Mouse (Mus musculus): ENCODE results near the gene Dnajb3.
A peak's percentile ranks its signal among the peaks of the same experiment; 100 is the strongest.

The Dnajb3 gene

DNA sequence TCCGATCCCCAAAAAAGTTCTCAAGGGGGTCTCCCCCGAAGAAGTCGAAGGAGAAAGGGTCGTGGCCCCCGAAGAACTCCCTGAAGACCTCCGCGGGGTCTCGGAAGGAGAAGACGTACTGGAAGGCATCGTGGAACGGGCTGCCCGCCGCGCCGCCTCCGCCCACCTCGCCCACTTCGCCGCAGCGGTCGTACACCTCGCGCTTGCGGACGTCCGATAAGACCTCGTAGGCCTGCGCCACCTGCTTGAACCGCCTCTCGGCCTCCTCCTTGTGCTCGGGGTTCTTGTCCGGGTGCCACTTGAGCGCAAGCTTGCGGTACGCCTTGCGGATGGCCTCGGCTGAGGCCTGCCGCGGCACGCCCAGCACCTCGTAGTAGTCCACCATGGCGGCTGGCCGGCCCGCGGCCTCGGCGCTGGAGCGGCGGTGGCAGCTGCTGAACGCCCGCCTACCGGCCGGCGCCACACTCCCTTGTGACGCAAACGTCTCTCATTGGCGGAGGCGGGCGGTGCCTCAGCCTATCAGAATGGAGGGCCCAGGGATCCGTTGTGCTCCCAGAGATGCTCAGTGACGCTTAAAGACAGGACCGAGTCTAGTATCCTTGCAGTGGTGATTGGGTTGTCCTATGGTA lies at the start of gene Dnajb3:
Dnajb3 (minus strand) TSS at position 489 of the 629 bp plus-strand sequence.
- DNase-seq: peak; percentile 84 to 87

DNA sequence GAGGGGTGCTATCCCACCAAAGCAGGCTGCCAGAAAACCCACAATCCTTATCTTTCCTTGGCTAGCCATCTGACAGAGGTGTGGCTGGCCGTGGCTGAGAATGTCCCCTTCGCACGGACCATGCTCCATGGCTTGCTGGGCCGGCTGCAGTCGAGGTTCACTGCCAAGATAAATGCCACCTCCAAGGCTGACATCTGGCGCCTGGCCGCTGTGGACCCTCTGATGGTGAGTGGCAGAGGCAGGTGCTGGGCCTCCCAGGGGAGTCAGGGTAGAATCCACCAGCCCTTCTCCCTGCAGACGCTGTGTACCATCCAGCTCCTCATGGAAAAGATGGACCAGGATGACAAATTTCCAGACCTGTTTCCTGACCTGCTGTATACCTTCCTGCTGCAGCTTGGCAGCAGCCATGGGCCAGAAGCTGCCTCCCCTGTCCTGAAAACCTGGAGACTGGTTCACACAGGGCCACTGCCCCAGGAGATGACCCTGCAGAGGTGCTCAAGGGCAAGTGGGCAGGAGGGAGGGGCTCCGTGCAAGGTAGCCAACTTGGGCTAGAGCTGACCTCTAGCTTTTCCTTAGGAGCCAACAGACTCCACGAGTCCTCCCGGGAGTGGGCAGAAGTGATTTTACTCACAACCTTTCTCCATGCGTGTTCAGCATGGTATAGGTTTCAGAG lies 49.3 kb upstream of the Dnajb3 start:
- DNase-seq: no peak

DNA sequence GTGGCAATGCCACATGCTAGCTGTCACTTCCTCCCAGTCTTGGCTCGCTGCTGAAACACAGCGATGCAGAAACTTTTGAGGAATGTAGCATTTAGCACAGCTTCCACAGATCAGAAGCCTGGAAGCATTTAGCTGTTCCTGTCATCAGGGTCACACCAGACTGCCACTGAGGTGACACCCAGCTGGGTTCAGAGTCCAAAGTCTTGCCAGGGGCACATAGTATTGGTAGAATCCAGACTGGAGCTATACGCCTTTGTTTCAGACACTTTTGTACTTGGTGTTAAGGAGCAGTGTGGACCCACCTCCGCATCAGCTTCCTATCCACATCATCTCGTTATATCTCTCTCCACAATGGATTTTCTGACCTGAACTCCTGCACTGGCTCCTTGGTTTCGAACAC lies 48.0 kb upstream of the Dnajb3 start:
- no peak for DNase-seq

DNA sequence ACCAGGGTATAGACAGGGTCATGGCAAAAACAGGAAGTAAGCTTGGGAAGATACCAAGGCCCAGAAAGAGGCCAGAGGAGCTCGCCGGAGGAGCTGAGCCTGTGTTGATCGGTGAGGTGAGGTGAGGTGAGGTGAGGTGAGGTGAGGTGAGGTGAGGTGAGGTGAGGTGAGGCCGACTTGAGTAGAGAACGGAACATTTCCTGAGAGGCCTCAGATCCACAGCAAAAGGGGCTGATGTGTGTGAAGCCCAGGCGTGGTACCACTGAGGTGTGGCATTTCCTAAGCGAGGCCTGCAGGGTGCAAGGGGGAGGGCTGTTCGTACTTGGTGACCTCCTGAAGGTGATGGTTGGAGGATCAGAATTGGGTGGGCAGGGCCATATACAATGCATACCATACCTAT lies 47.5 kb upstream of the Dnajb3 start:
- no peak for DNase-seq

DNA sequence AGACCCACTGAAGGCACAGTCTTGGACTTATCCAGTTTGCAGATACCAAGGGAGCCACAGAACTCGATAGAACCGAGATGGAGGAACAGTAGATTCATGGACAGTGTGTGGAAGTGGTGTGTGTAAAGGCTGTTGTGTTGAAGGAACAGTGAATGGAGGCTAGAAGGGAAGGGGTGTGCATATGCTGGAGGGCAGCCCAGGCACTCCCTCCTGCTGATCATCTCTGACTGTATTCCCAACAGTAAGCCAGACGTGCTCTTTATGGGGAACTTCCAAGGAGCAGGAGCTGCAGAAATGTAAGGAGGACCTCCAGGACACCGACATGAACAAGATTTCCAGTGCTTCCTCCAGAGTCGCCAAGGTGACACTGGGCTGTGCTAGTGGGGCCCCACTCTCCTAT lies 44.4 kb upstream of the Dnajb3 start:
- DNase-seq: no peak

DNA sequence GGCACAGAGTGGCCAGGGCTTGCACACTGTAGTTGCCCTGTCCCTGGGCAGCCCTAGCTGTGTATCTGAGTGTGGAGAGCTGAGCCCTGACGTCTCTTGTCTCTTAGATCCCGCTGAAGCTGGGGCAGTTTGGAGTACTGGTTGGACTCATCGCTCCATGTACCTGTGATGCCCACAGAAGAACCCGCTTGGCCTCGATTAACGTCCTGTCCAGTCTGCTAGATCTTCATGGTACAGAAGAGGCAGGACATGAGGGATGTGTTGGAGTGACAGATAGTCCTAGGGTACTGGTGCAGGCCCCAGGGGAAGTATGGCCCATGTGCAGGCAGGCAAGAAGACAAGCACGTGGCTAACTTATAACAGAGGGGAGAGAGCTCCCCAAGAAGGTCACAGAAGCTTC lies 44.0 kb upstream of the Dnajb3 start:
- DNase-seq: no peak

DNA sequence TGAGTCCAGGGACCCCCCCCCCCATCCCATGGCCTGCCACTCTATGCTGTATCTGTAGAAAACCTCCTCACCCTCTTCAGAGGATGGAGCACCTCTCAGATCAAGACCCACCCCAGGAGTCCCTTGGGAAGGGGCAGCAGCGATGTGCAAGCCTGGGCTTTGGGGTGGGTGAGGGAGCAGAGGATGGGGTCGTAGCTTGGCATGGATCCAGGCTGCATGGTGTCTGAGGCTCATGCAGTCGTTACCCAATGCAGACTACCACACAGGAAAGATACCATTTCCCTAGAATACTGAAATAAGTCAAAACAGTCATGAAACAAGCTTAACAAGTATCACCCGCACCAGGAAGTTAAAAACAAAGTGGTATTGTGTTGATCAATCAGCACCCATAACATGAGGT lies 43.1 kb upstream of the Dnajb3 start:
- DNase-seq: no peak

DNA sequence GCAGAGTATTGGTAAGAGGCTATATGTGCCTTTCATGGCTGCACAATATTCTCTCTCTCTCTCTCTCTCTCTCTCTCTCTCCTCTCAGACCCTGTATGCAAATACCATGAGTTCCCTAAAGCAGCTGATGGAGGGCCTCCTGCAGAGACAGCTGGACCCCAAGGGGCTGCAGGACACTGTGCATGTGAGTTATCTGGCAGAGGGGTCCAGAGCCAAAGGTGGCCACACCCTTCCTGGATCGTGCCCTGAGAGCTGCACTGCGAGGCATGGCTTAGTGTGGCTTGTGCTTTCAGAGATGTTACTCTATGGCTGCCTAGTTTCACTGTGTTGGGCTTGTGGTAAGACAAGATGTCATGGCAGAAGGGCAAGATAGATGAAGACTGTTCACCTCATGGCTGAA lies 42.1 kb upstream of the Dnajb3 start:
- no peak for DNase-seq

DNA sequence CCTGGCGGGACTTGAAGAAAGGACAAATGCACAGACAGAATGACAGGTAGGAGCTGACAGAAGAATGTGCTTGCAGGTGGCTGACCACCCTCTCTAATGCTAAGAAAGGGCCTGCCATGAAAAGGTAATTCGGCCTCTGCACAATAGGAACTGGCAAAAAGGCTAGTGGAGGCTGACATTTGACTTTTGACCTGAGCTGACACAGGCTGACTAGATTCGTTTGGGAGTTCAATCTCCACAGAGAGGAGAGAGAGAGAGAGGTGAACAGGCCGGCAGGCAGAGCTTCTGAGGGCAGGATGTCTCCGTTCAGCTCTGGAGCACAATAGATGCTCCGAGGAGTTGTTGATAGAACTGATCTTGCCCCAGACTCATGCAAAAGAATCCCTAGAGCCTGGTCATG lies 40.8 kb upstream of the Dnajb3 start:
- no peak for DNase-seq

DNA sequence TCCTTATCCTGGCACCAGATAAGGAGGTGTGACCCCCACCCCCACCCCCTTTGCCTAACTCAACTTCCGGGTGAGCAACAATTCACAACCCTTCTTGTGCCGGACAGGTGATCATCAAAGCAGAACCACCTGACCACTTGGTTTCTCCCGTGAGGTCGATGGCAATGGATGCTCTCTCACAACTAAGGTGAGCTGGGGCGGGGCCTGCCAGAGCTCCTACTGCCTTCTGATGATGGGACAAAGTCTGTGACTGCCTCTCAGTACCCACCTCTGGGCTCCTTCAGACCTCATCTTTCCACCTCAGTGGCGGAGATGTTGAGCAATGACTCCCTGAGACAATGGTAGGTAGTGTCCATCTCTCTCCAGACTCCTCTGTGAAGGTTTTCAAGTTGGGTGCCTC lies 40.3 kb upstream of the Dnajb3 start:
- DNase-seq: no peak

DNA sequence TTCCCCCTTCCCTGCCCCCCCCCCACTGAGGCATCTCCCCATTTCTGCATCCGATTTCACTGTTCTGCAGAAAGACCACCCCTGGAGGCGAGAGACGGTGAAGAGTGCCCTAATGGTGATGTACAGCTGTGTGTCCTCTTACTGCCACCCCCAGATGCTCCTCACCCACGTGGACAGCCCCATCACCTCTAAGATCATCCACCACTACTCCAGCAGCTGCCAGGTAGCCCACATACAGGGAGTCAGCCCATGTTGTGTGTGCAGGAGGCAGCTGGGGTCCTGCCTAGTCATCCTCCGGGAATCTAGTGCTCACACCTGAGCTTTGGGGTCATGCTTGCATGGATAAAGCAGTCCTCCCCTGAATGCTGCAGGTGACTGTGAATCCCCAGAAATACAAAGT lies 38.3 kb upstream of the Dnajb3 start:
- no peak for DNase-seq

DNA sequence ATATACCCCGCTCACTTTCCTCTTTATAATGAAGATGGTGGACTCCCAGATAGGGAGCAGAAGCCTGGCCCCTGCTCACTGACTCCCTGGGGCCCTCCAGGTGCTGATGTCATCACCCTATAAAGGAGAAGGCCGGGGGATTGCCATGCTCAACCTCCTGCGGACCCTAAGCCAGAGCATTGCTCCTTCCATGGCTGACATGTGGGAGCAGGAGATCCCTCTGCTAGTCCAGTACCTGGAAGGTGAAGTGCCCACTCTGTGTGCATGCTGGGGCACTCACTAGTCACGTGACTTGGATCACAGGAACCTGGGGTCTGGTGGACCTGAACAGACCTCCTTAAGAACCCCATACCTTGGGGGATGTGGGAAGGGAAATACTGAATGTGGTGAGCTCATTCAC lies 35.0 kb upstream of the Dnajb3 start:
- no peak for DNase-seq

DNA sequence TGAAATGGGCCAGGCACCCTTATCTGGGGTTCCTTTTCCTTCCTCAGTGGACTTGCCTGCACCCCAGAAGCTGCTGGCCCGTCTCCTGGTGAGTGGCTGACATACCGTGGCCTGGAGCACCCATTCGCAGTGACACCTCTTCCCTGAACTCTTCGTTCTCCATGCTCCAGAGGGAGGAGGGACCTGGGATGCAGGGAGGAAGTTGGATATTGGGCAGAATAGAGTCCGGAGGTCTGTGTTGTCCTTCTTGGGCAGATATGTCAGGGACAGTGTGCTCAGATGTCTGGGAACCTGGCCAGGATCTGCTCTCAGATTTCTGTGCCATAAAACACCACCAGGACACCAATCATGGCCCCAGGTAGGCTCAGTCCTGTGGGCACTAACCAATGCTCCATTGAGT lies 34.5 kb upstream of the Dnajb3 start:
- DNase-seq: no peak

DNA sequence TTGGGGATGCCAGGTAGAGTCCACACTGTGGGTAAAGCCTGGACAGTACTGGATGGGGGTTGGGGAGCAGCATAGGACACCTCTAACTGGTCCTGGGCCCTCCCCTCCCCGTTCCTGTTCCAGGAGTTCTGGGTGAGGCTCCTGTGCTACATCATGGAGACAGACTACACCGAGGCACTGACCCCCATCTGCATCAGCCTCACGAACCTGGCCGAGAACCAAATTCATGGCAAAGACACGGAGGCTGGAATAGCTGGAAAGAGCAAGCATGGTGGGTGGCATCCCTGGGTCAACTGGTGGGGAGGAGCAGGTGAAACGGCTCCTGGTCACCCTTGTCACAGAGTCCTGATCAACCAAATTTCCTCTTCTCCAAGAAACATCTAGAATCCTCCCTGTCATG lies 33.2 kb upstream of the Dnajb3 start:
- DNase-seq: no peak

DNA sequence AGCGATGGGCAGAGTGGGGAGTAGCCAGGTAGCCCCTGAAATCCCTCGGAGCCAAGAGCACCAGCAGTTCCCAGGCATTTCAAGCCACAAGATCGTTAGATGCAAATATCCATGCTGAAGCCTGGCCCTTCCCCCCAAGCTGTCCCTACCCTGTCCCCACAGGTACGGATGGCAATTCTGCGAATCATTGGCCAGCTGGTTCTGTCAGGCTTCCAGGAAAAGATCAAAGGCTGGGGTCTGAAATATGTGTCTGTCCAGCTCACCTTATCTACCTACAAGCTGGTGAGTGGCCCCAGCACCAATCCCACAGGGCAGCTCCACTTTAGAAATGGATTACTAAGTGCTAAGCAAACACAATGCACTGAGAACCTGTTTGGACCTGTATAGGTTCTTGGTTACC lies 31.7 kb upstream of the Dnajb3 start:
- no peak for DNase-seq

DNA sequence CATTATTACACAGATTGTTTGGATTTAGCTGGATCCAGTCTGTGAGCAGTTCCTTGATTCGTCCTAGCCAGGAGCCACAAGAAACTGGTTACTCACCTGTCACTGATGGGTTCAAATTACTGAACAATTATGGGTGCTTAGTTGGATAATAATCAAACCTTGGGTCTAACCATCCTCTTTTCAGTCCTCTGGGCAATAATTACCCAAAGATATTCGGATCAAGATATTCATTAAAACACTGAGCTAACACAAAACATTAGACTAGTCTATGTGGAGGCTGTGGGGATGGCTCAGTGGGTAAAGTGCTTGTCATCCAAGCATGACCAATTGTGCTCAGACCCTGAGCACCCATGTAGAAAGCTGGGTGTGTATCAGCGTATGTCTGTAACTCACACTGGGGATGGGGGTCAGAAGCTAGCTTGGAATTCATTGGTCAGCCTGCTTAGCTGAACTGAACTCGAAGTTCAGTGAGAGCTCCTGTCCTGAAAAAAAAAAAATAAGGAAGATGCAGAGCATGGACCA lies 30.4 kb upstream of the Dnajb3 start:
- no peak for DNase-seq

DNA sequence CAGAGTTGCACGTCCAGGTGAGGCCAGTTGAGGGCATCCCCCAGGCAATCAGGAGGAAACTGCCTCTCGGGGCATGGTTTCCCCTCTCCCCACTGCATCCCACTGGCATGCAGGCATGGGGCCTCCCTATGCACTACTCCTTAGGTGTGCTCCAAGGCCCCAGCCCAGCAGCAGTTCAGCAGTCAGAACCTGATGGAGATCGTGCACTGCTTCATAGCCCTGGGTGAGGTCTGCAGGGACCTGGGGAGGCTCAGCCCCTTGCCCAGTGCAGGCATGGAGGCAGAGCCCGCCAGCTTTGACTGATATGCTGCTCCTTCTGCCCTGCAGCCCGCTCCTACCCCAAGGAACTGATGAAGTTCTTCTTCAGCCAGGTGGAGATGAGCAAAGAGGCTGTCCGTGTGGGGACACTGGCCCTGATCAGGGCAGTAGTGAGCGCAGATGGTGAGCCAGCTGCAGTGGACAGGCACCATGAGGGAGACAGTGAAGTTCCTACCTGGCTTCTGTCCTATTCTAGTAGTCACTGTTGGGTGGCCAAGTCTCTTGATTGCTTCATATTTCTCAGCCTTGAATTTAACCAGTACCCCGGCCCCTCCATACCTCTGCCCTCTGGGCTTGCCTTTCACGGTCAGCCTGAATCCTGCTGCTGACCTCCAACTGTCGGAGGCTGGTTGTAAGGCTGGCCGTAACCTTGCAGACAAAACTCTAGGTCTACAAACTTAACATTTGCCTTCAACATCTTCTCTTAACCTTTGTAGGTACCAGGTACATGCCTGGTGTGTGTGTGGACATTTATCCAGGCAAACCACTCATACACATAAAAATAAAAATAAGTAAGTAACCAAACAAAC lies 29.7 kb upstream of the Dnajb3 start:
- no peak for DNase-seq

DNA sequence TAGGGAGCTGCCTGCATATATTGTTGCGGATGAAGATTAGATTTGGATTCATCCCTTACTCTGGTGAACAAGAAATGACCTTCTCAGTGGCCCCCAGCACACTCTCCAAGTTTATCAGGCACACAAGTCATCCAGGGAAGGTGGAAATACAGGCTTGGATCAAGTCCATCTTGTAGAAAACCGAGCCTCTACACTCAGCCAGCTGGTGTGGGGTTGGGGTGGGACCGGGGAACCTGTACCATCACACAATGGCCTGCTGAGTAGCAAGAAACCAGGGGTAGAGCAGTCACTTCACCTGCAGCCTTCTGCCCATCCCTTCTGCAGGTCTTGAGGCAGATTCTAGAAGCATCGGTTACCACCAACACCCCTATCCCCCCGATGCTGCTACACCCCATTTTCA lies 29.1 kb upstream of the Dnajb3 start:
- no peak for DNase-seq

DNA sequence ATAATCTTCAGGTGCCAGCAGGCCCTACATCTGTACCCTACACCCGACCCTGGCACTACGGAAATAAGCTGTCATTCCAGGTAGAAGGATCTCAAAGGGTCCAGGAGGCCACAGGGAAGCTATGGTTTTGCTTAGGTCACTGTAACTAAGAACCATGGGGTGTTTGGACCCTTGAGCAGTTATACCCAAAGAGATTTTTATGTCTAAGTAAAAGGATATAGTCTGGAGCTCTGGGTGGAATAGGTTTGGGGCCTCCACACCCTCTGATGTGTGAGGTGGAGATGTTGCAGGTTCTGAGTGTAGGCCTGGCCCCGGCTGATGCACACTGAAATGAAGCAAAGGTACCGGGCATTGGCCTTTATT lies 28.6 kb upstream of the Dnajb3 start:
- DNase-seq: no peak

DNA sequence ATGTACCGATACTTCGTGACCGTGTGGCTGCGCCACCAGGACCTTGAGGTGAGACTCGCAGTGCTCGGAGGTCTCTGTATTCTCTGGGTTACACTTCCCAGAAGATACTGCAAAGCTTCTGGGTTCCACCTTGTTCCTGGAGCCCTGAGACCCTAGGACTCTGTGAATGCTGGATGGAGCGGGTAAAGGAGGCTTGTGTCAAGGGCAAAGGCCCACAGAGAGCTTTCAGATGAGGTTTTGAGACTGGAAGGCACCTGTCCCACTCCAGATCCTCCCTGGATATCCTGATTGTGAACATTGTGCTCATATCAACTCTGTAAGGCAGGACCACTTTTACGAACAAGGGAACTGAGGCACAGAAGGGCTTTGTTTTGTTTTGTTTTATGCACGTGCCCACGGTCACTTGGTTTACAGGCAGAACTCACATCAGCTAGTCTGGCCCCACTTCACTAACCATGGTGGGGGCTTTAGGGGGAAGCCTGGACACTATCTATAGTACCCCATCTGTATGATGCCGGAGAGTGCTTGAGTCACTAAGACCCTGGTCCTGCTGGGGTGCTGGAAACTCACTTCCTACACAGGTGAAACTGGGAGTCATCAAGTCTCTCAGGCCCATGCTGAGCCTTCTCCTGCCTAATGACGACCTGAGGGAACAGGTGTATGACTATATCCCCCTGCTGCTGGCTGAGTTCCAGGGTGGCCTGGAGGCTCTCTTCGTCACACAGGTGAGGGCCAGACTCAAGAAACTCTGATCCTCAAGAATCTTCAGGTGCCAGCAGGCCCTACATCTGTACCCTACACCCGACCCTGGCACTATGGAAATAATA lies 28.1 kb upstream of the Dnajb3 start:
- DNase-seq: no peak

DNA sequence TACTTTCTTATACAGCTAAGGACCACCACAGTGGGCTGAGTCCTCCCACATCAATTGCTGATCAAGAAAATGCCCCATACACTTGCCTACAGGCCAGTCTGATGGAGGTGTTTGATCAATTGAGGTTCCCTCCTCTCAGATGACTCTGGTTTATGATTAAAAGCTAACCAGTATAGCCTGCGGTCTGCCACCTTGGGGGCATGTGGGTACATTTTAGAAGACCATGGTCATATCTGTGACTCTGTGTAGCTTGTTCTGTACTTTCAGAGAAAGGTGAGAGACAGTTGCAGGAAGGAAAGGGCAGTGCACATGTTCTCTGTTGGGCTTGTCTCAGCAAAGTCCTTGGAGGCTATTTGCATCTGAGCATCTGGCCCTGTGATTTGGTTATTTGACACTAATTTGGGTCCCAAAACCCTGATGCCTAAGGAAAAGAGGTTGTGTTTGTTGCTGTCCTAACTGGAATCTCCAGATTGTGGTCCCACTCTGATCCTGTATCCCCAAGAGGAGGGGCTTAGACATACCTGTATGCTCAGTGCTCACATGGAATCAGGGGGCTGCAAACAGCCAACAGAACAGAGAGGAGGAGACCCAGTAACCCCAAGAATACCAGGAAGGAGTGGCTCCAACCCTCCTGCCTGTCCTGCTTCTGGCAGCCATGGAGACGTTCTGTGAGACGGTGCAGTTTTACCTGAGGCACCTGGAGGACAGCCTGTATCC lies 27.2 kb upstream of the Dnajb3 start:
- no peak for DNase-seq

DNA sequence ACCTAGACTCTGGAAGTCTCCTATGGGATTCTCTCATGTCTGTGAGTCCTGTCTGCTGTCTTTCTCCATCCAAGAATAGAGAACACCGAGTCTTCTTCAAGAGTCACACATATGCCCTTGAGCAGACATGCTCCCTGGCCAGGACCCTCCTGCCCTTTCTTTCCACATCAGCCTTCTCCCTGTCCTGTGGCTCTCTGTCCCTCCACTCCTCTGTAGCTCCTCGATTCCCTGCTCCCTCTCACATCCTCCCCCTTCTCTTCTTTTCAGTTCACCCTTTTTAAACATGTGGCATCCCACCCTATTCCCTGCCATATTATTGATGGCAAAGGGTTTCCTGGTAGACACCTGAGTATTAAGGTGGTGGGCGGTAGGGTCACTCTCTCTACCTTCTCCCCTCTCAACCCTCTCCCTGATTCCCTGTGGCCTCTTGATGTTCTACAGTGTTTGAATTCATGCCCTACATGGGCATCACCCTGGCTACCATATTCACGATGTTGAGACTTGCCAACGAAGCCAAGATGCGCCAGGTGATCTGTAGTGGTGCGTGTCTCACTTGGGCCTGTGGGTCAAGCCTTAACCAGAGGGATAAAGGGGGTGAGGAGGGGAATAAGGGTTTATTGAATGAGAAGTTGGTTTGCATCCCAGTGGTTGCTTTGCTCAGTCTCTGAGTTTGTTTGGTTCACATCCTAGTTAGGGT lies 26.4 kb upstream of the Dnajb3 start:
- DNase-seq: no peak

All from cerebellum, postnatal 36 days (tissue).